Mouse (Mus musculus) heart, adult 2 months (tissue): ENCODE data around the gene Manba. TPM values are rescaled to one million over a fixed set of nuclear protein-coding genes. Genes with fewer than 3 reads are reported as not detected.

Experiments used
- DNase-seq, 2 experiments: peaks; one replicate each; pipeline ENCODE4 v3.0.0; 2021
- H3K27ac ChIP-seq: fragments of 200-600 bp; 2 replicates; pipeline ENCODE4 v1.8.1; 2022
- H3K27me3 ChIP-seq: fragments of 200-500 bp; 2 replicates; pipeline ENCODE4 v1.6.1; 2012; ENCODE audit warnings: mild to moderate bottlenecking, low read length, inconsistent platforms, mixed read lengths; ENCODE audit not compliant: control insufficient read depth, insufficient read depth
- H3K36me3 ChIP-seq: fragments of 200-500 bp; 2 replicates; pipeline ENCODE4 v1.6.1; 2012; ENCODE audit warnings: low read length, inconsistent platforms; ENCODE audit not compliant: control insufficient read depth, insufficient read depth
- H3K4me1 ChIP-seq: fragments of 200-500 bp; 2 replicates; pipeline ENCODE4 v1.6.1; 2011; ENCODE audit warnings: low read length; ENCODE audit not compliant: control insufficient read depth, insufficient read depth
- H3K4me3 ChIP-seq: fragments of 200-600 bp; 2 replicates; pipeline ENCODE4 v1.8.1; 2022
- H3K79me2 ChIP-seq: fragments of 200-500 bp; replicated peaks from 2 replicates; pipeline ENCODE4 v1.6.1; 2012; ENCODE audit warnings: mild to moderate bottlenecking, inconsistent platforms, low read length, moderate library complexity, mixed read lengths; ENCODE audit not compliant: control insufficient read depth, insufficient read depth
- H3K9ac ChIP-seq: fragments of 200-500 bp; 2 replicates; pipeline ENCODE4 v1.6.1; 2012; ENCODE audit warnings: low read depth, mild to moderate bottlenecking, control low read depth, inconsistent platforms, low read length, mixed read lengths
- CTCF ChIP-seq: fragments of 200-600 bp; IDR thresholded peaks from 2 replicates; pipeline ENCODE4 v1.8.1; 2022; ENCODE audit warnings: antibody characterized with exemption, mild to moderate bottlenecking, moderate library complexity
- EP300 ChIP-seq: fragments of 200-500 bp; IDR thresholded peaks from 2 replicates; pipeline ENCODE4 v1.6.1; 2011; ENCODE audit warnings: low read depth, low read length, control low read depth; ENCODE audit not compliant: insufficient read depth
- POLR2A ChIP-seq: fragments of 200-500 bp; IDR thresholded peaks from 2 replicates; pipeline ENCODE4 v1.6.1; 2011; ENCODE audit warnings: mild to moderate bottlenecking, low read depth, low read length, control low read depth; ENCODE audit not compliant: insufficient read depth
- WGBS: fragments of 180-500 bp; shearing (Covaris S2); methylation state at CpG from one replicate; pipeline ENCODE4 v1.1.7; 2018; 5-methylcytosine and 5-hydroxymethylcytosine counted together
- intact Hi-C: fragments of 180-260 bp; cut with DNase I; formaldehyde crosslinking; loops from one replicate; pipeline ENCODE4 v1.15.1; 2025
- polyA plus RNA-seq: library from polyadenylated mRNA; depleted of rRNA; stranded (reverse); fragments of >200 nt; gene quantifications from 2 replicates; pipeline ENCODE4 v1.2.3, GENCODE M21; 2012
- total RNA-seq, 2 experiments: library from RNA; stranded (reverse); gene quantifications; 2 replicates each; pipeline ENCODE4 v1.2.3; 2021

Manba gene
- total and polyA plus RNA-seq, 3 experiments: 8.2 to 16.4 (median 15.7) TPM

DNA sequence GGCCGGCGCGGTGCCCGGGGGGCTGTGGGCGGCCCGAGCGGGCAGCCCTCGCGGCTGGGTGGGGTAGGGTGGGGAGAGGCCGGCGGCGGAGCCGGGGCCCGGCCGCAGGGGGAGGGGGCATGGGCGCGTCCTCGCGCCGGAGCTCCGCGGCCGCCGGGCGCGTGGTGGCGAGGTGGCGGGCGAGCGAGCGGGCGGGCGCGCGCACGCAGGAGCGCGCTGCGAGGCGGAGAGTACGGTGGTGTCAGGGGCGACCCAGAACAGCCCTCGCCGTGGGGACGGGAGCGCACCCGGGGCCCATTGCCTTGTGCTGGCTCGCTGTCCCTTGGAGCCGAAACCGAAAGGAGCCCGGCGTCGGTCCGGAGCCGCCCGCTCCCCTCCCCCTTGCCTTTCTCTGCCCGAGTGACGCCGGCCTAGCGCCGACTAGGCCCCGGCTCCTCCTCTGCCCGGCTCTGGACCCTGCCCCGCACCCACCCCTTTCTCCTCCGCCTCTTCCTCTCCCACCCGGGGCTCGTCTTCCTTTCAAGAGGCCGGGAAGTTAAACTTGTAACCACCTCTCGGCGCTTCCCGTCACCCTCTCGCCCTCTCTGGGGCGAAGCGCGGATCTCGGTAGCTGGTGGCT, 46.4 kb upstream of the Manba start:
- intact Hi-C loops: loop anchor here (1.0 to 2.0 kb wide), 2 partner anchors 16 to 82 kb away; partner anchors contain the start of gene Cisd2
- Histone ChIP-seq H3K27me3 (no peaks in the 10 kb centered on the region), H3K27ac (peak overlapping the region; percentile 99), H3K4me1 (peaks cover 6% of the 10 kb centered on the region), H3K79me2 (peaks cover 2% of the 10 kb centered on the region; the same call in 1 of the 2 replicates), H3K36me3 (peaks cover 28% of the 10 kb centered on the region), H3K9ac (peak overlapping the region; percentile 98), H3K4me3 (peak overlapping the region; percentile 71)
- DNase-seq: peak; percentile 89 to 92
- WGBS: under 1% methylated on average over 59 of the region's 76 CpGs
- peak; percentile 48; the same call in 1 of the 2 replicates for TF ChIP-seq EP300
- TF ChIP-seq CTCF: no peak
- 0 out of 2 replicates have a peak, but pooled peaks have one; percentile 42 for TF ChIP-seq POLR2A

- TF ChIP-seq POLR2A: no peak
- no peak for TF ChIP-seq EP300
- TF ChIP-seq CTCF: no peak
- peak overlapping the region; percentile 99 for H3K27ac ChIP-seq
- no peak for DNase-seq
- peak overlapping the region; percentile 98 for H3K9ac ChIP-seq
- H3K36me3 ChIP-seq: peaks cover 32% of the 10 kb centered on the region
- no peaks in the 10 kb centered on the region for H3K27me3 ChIP-seq
- peaks cover 2% of the 10 kb centered on the region; the same call in 1 of the 2 replicates for H3K79me2 ChIP-seq
- under 1% methylated on average over 15 of the region's 15 CpGs for WGBS
- peaks cover 8% of the 10 kb centered on the region for H3K4me1 ChIP-seq
- H3K4me3 ChIP-seq: peak overlapping the region; percentile 71
- intact Hi-C loops: loop anchor here (2.0 kb wide), 1 partner anchor 81 kb away; no protein-coding TSS in a partner anchor
These were observed 45.8 kb upstream of the Manba start for GRCm38 (mm10) chr3:135439651-135440050.

DNA sequence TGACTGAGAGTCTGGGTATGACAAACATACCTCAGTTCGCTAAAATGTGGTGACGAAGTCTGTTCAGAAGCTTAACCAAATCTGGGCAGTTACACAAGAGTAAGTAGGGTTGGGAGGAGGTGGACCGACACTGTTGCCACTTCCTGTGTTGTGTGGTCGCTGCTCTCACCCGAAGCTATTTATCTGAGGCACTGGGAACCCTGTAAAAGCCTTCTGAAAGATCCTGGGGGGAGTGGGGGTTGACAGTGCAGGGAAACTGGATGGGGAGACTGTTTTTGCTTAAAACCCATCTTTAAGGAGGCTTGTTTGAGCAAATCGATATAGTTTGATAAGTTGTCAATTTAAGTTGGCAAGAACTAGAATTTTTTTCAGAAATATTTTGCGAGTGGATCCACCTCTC, 45.2 kb upstream of the Manba start:
- peaks cover 2% of the 10 kb centered on the region; the same call in 1 of the 2 replicates for H3K79me2 ChIP-seq
- TF ChIP-seq POLR2A (0 out of 2 replicates have a peak, but pooled peaks have one; percentile 39), EP300 (no peak)
- peaks cover 8% of the 10 kb centered on the region for H3K4me1 ChIP-seq
- WGBS: 1% methylated on average over 7 of the region's 7 CpGs
- peak overlapping the region; percentile 71 for H3K4me3 ChIP-seq
- no peaks in the 10 kb centered on the region for H3K27me3 ChIP-seq
- H3K9ac ChIP-seq: peak overlapping the region; percentile 98
- intact Hi-C loops: no loop called here
- peaks cover 36% of the 10 kb centered on the region for H3K36me3 ChIP-seq
- peak; percentile 34 for DNase-seq
- peak overlapping the region; percentile 99 for H3K27ac ChIP-seq

DNA sequence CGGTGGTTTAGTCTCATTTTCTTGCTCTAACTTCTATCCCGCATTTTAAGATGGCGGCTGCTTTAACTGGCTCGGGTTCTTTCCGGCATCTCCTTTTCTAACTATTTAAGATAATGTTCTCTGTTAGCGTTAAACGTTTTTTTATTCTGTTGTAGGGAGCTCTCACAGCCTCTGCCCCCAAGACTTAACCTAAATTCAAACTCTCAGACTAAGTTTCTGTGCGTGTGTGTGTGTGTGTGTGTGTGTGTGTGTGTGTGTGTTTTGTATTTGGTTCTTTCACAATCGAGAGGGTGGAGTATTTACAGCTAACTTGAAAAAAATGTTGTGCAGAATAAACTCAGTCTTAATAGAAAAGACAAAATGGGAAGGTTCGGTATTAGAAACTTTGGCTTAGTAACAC, 44.8 kb upstream of the Manba start:
- WGBS: 2% methylated on average over 10 of the region's 10 CpGs

DNA sequence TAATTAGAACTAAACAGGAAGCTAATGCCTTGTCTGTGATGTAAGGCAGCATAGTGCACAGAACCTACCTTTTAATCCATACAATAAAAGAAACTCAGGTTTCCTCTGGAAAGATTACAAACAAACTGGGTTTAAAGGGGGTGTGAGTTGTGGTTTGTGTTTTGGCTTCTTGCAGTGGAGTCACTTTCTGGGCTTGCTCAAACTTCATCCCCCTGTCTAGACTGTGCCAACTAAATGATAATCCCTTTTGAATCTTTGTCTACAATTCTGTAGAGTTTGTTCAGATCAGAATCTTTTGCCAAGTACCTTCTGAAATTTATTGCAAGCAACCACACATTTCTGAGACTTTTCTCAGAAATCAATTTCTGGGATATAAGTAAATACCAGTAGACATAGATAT, 40.5 kb upstream of the Manba start:
- no peak for DNase-seq
- H3K36me3 ChIP-seq: peaks cover 60% of the 10 kb centered on the region
- intact Hi-C loops: loop anchor here (5.0 kb wide), 1 partner anchor 33 kb away; no protein-coding TSS in a partner anchor
- peaks cover 15% of the 10 kb centered on the region for H3K4me1 ChIP-seq
- peak overlapping the region; percentile 67 for H3K27ac ChIP-seq
- no peak overlapping the region for H3K4me3 ChIP-seq
- H3K27me3 ChIP-seq: no peaks in the 10 kb centered on the region
- TF ChIP-seq CTCF (no peak), EP300 (no peak), POLR2A (no peak)
- peaks cover 3% of the 10 kb centered on the region; the same call in 1 of the 2 replicates for H3K79me2 ChIP-seq
- no peak overlapping the region for H3K9ac ChIP-seq

More for the DNA sequence above, 44.8 kb upstream of the Manba start:
- DNase-seq: no peak
- Histone ChIP-seq H3K27me3 (no peaks in the 10 kb centered on the region), H3K27ac (peak overlapping the region; percentile 99), H3K4me3 (peak overlapping the region; percentile 71), H3K9ac (peak overlapping the region; percentile 98; the same call in 1 of the 2 replicates), H3K4me1 (peaks cover 8% of the 10 kb centered on the region), H3K79me2 (peaks cover 2% of the 10 kb centered on the region; the same call in 1 of the 2 replicates), H3K36me3 (peaks cover 39% of the 10 kb centered on the region)
- intact Hi-C loops: no loop called here
- TF ChIP-seq POLR2A (no peak), EP300 (no peak)

DNA sequence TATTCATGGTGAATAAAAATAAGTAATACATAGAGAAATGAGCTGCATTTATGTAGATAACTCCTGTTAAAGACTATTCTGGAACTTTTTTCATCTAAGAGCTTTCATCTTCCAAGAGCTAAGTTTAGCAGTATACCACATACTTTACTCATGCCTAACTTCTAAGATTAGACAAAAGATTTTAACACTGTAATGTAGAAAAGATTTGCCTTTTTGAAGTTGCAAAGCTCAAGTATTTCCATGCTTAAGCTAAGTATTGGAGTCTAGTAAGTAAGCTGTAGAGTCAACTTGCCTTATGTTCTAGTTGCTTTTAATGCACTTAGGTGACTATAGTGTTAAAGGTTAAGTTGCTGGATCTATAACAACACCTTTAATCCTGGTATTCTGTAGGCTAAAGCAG, 26.4 kb upstream of the Manba start:
- Histone ChIP-seq H3K79me2 (no peaks in the 10 kb centered on the region), H3K9ac (no peak overlapping the region), H3K36me3 (peaks cover 36% of the 10 kb centered on the region), H3K27ac (no peak overlapping the region), H3K4me3 (no peak overlapping the region), H3K4me1 (no peaks in the 10 kb centered on the region), H3K27me3 (no peaks in the 10 kb centered on the region)
- intact Hi-C loops: no loop called here
- TF ChIP-seq EP300 (no peak), POLR2A (no peak), CTCF (no peak)
- DNase-seq: no peak
